Mouse (Mus musculus) mammary gland, adult 2 months (tissue): ENCODE data around the gene Cdh8. TPM values are rescaled to one million over a fixed set of nuclear protein-coding genes. Genes with fewer than 3 reads are reported as not detected.

Source experiments
- polyA plus RNA-seq: library from polyadenylated mRNA; depleted of rRNA; stranded (reverse); fragments of >200 nt; gene quantifications from 2 replicates; pipeline ENCODE4 v1.2.3, GENCODE M21; 2012; ENCODE audit warnings: low replicate concordance; rRNA removed

Gene Cdh8
- 0.03 TPM in 1 of 2 replicates, not detected in the other for polyA plus RNA-seq

DNA sequence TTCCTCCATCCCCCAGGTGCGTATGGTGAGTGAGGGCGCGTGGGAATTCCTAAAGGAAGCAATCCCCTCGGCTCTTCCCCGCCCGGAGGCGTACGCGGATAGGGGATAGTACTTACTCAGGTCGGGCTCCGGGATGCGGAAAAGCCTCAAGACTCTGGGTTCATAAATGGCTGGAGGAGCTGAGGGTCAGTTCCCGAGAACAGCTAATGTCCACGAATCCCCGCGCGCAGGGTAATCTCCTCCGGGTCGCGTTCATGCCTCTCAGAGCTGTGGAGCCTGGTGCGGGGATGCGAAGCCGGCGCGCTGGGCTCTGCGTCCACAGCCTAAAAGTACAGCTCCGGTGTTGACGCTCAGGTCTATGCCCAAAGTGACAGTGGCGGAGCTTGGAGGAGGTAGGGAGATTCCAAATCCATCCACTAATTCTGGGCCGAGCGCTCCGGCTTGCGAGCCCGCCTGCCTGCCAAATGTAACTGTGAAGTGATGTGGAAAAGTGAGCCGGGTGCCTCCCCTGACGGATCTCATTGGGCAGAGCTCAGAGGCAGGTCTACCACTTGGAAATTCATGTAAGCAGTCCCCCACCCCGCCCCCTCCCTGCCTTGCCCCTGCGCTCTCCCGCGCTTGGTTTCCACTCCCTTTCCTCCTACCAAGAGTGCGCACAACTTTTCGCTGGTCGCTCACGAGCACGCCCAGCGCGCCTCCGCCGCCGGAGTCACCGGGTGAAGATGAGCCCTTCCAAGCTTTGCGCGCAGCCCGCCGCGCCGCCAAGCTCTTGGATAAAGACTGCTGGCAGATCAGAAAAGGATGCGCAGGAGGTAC lies at the start of gene Cdh8:
TSS of gene Cdh8 (minus strand) at position 506 of the 816 bp plus-strand sequence.

